Comparison of ENCODE assay signal across 7 mouse cellular contexts in genomic region chr3:141981613-141982432, GRCm38 (mm10).
DNase-seq lines count a peak whose midpoint lies in the region; ATAC-seq and TF ChIP-seq lines count a peak whose summit lies in the region.

No protein-coding gene starts in this region.

- no peak; the same call in 1 of the 2 replicates for ATAC-seq in lung, postnatal 0 days

- TF ChIP-seq EP300 in lung, postnatal 0 days (IDR thresholded peaks at IDR 0.05): no peak

- no peaks in the 10 kb centered on the region for H3K9me3 ChIP-seq in lung, postnatal 0 days (ENCODE audit: low read length)

- peak overlapping the region; percentile 47 for H3K4me2 ChIP-seq in lung, postnatal 0 days (replicated peaks; ENCODE audit: low read depth, low read length)

- no peaks in the 10 kb centered on the region for H3K36me3 ChIP-seq in lung, postnatal 0 days (ENCODE audit: insufficient read depth, low read length)

- TF ChIP-seq CTCF in lung, postnatal 0 days (IDR thresholded peaks at IDR 0.05): no peak

- H3K27me3 ChIP-seq in lung, postnatal 0 days (replicated peaks; ENCODE audit: insufficient read depth, low read length): no peaks in the 10 kb centered on the region

- H3K27ac ChIP-seq in lung, postnatal 0 days (ENCODE audit: low read length): no peak overlapping the region

- no peaks in the 10 kb centered on the region for H3K4me1 ChIP-seq in lung, postnatal 0 days (ENCODE audit: insufficient read depth, low read depth, low read length)

- no peak overlapping the region for H3K9ac ChIP-seq in lung, postnatal 0 days (replicated peaks; ENCODE audit: low read depth)

- no peak for DNase-seq in lung, postnatal 0 days (ENCODE audit: low spot score)
- DNase-seq in lung, postnatal 10 days: no peak
- DNase-seq in gastrocnemius, adult 18-20 months (ENCODE audit: low spot score): peak; percentile 78
- peak; percentile 23 to 34 for DNase-seq in kidney, postnatal 36 days
- DNase-seq in right cerebral cortex, postnatal 10 days (ENCODE audit: low spot score in 2 of 2): peak; percentile 27 to 39
- DNase-seq in embryo, embryonic 9.5 days (ENCODE audit: extremely low spot score): no peak
- no peak for DNase-seq in liver

- peak overlapping the region; percentile 17; the same call in 1 of the 2 replicates for H3K4me3 ChIP-seq in lung, postnatal 0 days (ENCODE audit: low read depth, low read length)

- 57% methylated on average over 24 of the region's 24 CpGs for WGBS in lung, postnatal 0 days

Comparison
In these comparisons a context has a peak if more than half of its experiments do, and no peak if none do; other contexts are left out.
1. DNase-seq: peak in gastrocnemius, adult 18-20 months (single experiment), kidney, postnatal 36 days (2 of 2) and right cerebral cortex, postnatal 10 days (2 of 2); none in lung, postnatal 0 days (single experiment), lung, postnatal 10 days (single experiment), embryo, embryonic 9.5 days (single experiment) and liver (single experiment).